Mouse (Mus musculus) megakaryocyte, embryonic 14.5 days (primary cell): ENCODE measurements around the gene Gm20388. TPM values are rescaled to one million over a fixed set of nuclear protein-coding genes. Genes with fewer than 3 reads are reported as not detected.

Source experiments
- H3K27me3 ChIP-seq: replicated peaks from 2 replicates; pipeline ENCODE3; 2012; ENCODE audit warnings: inconsistent platforms
- H3K36me3 ChIP-seq: replicated peaks from 2 replicates; pipeline ENCODE3; 2012; ENCODE audit warnings: low read length, inconsistent platforms, mixed read lengths
- H3K4me1 ChIP-seq: 2 replicates; pipeline ENCODE4 v1.6.1; 2012; ENCODE audit warnings: inconsistent platforms
- H3K4me3 ChIP-seq: replicated peaks from 2 replicates; pipeline ENCODE3; 2012; ENCODE audit warnings: moderate library complexity, mild to moderate bottlenecking, inconsistent platforms
- H3K9me3 ChIP-seq: 2 replicates; pipeline ENCODE4 v1.6.1; 2012; ENCODE audit warnings: inconsistent platforms
- FLI1 ChIP-seq: IDR thresholded peaks from 2 replicates; pipeline ENCODE4 v1.6.1; 2012; ENCODE audit warnings: low read length, inconsistent platforms, mixed read lengths
- GATA1 ChIP-seq: IDR thresholded peaks from 3 replicates; pipeline ENCODE4 v1.6.1; 2012; ENCODE audit warnings: mixed read lengths, low read length, inconsistent platforms, borderline replicate concordance
- polyA plus RNA-seq: library from polyadenylated mRNA; stranded (reverse); fragments of >175 nt; gene quantifications from 2 replicates; pipeline ENCODE4 v1.2.3, GENCODE M21; 2012; ENCODE audit warnings: low replicate concordance; ENCODE audit not compliant: insufficient read depth

Gene Gm20388
- polyA plus RNA-seq, 1 experiment, result 111 TPM

GRCm38 (mm10) chr8:123341040-123342015 is 3430.7 kb downstream of the Gm20388 start:
- H3K9me3 ChIP-seq, result peaks cover 7% of the 10 kb centered on the region
- peak overlapping the region; percentile 2 for H3K4me3 ChIP-seq
- H3K4me1 ChIP-seq, result peaks cover 33% of the 10 kb centered on the region
- H3K36me3 ChIP-seq, result no peaks in the 10 kb centered on the region
- H3K27me3 ChIP-seq, result peaks cover 50% of the 10 kb centered on the region
- TF ChIP-seq FLI1, result no peak
- TF ChIP-seq GATA1, result no peak

- peaks cover 43% of the 10 kb centered on the region for H3K27me3 ChIP-seq
- H3K4me3 ChIP-seq, result peak overlapping the region; percentile 75
- peaks cover 33% of the 10 kb centered on the region for H3K4me1 ChIP-seq
- H3K9me3 ChIP-seq, result peaks cover 7% of the 10 kb centered on the region
- TF ChIP-seq FLI1 (no peak), GATA1 (no peak)
- H3K36me3 ChIP-seq, result no peaks in the 10 kb centered on the region
Observed at GRCm38 (mm10) chr8:123342253-123342652, 3431.6 kb downstream of the Gm20388 start.

- no peak overlapping the region for H3K4me3 ChIP-seq
- no peaks in the 10 kb centered on the region for H3K36me3 ChIP-seq
- peaks cover 33% of the 10 kb centered on the region for H3K4me1 ChIP-seq
- TF ChIP-seq FLI1 (no peak), GATA1 (no peak)
- H3K27me3 ChIP-seq, result peaks cover 41% of the 10 kb centered on the region
- peaks cover 7% of the 10 kb centered on the region for H3K9me3 ChIP-seq
Observed at GRCm38 (mm10) chr8:123342911-123343310, 3432.3 kb downstream of the Gm20388 start.

GRCm38 (mm10) chr8:123343422-123343821 is 3432.8 kb downstream of the Gm20388 start:
- Histone ChIP-seq H3K36me3 (no peaks in the 10 kb centered on the region), H3K27me3 (peaks cover 43% of the 10 kb centered on the region), H3K4me3 (peak overlapping the region; percentile 9), H3K9me3 (peaks cover 7% of the 10 kb centered on the region), H3K4me1 (peaks cover 33% of the 10 kb centered on the region)
- TF ChIP-seq GATA1, result no peak
- no peak for TF ChIP-seq FLI1

- Histone ChIP-seq H3K4me3 (no peak overlapping the region), H3K4me1 (peaks cover 33% of the 10 kb centered on the region), H3K27me3 (peaks cover 53% of the 10 kb centered on the region), H3K9me3 (peaks cover 3% of the 10 kb centered on the region), H3K36me3 (no peaks in the 10 kb centered on the region)
- TF ChIP-seq FLI1, result no peak
- TF ChIP-seq GATA1, result no peak
Observed at GRCm38 (mm10) chr8:123345135-123345534, 3434.5 kb downstream of the Gm20388 start.

- TF ChIP-seq GATA1 (no peak), FLI1 (no peak)
- peaks cover 32% of the 10 kb centered on the region for H3K4me1 ChIP-seq
- H3K9me3 ChIP-seq, result peaks cover 2% of the 10 kb centered on the region; the same call in 1 of the 2 replicates
Observed at GRCm38 (mm10) chr8:123345856-123346255, 3435.2 kb downstream of the Gm20388 start.

GRCm38 (mm10) chr8:123347293-123347692 is 3436.7 kb downstream of the Gm20388 start:
- no peak for TF ChIP-seq FLI1
- Histone ChIP-seq H3K9me3 (no peaks in the 10 kb centered on the region), H3K27me3 (peaks cover 66% of the 10 kb centered on the region), H3K36me3 (no peaks in the 10 kb centered on the region), H3K4me3 (no peak overlapping the region), H3K4me1 (peaks cover 21% of the 10 kb centered on the region)

More at GRCm38 (mm10) chr8:123345856-123346255, 3435.2 kb downstream of the Gm20388 start:
- Histone ChIP-seq H3K36me3 (no peaks in the 10 kb centered on the region), H3K27me3 (peaks cover 60% of the 10 kb centered on the region), H3K4me3 (no peak overlapping the region)

- no peaks in the 10 kb centered on the region for H3K9me3 ChIP-seq
- TF ChIP-seq GATA1 (no peak), FLI1 (no peak)
- H3K4me3 ChIP-seq, result no peak overlapping the region
- H3K4me1 ChIP-seq, result peaks cover 11% of the 10 kb centered on the region
- H3K36me3 ChIP-seq, result no peaks in the 10 kb centered on the region
- H3K27me3 ChIP-seq, result peaks cover 68% of the 10 kb centered on the region
Observed at GRCm38 (mm10) chr8:123348237-123348843, 3437.7 kb downstream of the Gm20388 start.

- H3K4me3 ChIP-seq, result no peak overlapping the region
- H3K36me3 ChIP-seq, result no peaks in the 10 kb centered on the region
- TF ChIP-seq GATA1 (no peak), FLI1 (no peak)
- H3K9me3 ChIP-seq, result no peaks in the 10 kb centered on the region
- peaks cover 72% of the 10 kb centered on the region for H3K27me3 ChIP-seq
- peaks cover 8% of the 10 kb centered on the region for H3K4me1 ChIP-seq
Observed at GRCm38 (mm10) chr8:123349073-123349472, 3438.4 kb downstream of the Gm20388 start.

GRCm38 (mm10) chr8:123352118-123352517 is 3441.5 kb downstream of the Gm20388 start:
- H3K4me3 ChIP-seq, result no peak overlapping the region
- TF ChIP-seq FLI1, result no peak
- TF ChIP-seq GATA1, result no peak
- H3K36me3 ChIP-seq, result no peaks in the 10 kb centered on the region
- H3K27me3 ChIP-seq, result peaks cover 87% of the 10 kb centered on the region
- no peaks in the 10 kb centered on the region for H3K9me3 ChIP-seq
- H3K4me1 ChIP-seq, result peaks cover 4% of the 10 kb centered on the region
